Mouse (Mus musculus) T-helper 17 cell (primary cell): Measurements from ENCODE around the gene Josd1.

Experiments used
- in situ Hi-C, 2 experiments: fragments of 300-600 bp; cut with MboI, MseI; formaldehyde crosslinking; loops; 1 replicate in 1 of 2; 2 replicates in 1 of 2; pipeline ENCODE4 v1.15.1; 2025; ENCODE audit warnings: high pct_unique_total_duplicates in 2 of 2

Gene Josd1

DNA sequence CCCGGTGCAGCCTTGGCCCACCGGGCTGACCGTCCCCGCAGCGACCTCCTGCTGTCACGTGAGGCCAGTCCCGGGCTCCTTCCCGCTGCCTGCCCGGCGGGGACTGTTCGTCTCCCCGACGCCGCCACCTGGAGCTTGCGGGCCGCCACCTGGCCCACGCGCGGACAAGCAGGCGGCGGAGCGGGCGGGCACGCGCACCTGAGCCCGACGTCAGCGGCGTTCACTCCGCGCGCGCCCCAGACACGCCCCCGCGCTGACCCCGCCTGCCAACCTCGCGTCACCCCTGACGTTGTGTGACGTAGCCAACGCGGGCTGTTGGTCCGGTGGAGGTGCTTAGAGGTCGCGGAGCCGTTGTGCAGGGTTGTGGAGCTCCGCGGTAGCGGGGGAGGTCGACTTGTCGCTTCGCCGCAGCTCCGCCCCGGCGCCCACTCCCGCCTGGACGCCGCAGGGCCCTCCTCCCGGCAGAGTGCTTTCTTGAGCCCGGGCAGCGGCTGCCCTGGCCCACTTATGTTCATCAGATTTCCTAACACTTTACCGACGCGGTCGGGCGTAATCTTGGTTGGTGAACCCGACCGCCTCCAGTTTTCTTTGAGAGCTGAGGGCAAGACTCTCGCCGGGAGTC, at the start of gene Josd1:
Josd1 (minus strand) TSS at position 274 of the 622 bp plus-strand sequence.
- in situ Hi-C loops: loop anchor here (25.0 kb wide), 2 partner anchors 1725 to 1875 kb away; partner anchors contain the start of genes Eif3d (in 1 of the 2) and Foxred2 (in 1 of the 2)

DNA sequence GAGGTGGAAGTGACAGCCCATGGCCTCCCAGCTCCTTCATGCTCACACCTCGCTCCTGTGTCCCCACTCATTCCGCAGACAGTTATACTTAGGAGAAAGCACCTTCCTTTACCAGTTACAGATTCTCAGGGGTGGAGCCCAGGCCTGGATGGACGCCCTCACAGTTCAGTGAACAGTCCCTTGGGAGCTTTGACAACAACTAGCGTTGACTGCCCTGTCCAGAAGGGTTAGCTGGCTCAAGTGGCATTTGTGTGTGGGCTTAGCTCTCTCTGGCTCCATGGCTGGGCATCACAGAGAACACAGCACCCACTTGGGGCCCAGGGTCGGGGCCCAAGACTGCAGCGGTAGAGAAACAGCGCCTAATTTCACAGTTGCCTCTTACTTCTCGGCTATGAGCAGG, 46.6 kb upstream of the Josd1 start:
- in situ Hi-C loops: no loop called here

DNA sequence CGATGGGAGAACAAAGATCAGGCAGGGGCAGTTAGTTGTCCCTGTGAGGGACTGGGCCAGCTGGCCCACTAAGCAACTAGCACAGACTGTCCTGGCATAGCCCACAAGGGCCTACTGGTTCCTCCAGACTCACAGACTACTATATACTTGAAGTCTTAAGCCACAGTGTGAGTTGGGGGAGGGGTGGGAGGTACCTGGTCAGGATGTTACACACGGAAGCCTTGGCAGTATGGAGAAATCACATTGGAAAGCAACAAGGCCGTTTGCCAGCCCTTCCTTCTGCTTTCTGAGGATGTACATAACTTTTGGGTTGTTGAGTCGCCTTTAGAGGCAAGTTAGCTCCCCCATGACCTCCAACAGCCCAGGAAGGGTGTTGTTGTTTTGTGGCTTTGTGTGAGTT, 45.9 kb upstream of the Josd1 start:
- in situ Hi-C loops: no loop called here

DNA sequence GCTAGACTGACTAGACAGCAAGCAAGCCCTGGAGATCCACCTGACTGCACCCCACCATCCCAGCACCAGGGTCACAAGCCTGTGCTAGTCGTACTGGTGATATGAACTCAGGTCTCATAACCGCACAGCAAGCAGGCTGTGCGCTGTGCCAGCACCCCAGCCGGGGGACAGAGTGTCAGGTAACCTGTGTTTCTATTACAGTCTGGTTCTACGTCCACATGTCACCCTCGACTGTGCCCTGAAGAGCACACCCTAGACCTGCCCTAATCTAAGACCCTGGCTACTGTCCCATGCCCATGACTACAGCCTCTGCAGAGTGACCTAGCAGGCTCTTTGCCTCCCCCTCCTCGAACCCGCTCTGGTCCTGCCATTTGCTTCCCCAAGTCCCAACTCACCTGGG, 45.5 kb upstream of the Josd1 start:
- in situ Hi-C loops: no loop called here

DNA sequence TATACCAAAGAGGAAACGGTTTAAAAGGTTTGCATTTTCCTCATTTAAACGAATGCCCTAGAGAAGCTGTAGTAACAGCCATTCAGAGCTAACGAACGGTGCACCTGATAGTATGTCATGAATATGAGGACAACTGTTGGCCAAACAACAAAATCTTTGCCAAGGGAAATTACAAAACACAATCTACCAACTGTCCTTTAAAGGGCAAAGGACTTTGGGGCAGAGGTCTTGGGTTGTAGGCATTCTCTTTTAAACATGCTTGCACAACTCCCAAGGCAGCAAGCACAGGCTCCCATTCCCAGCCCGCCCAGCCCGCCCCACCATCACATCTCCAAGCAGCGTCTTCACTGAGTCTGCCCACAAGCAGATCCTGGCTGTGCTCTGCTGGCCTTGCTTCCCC, 43.8 kb upstream of the Josd1 start:
- in situ Hi-C loops: no loop called here

DNA sequence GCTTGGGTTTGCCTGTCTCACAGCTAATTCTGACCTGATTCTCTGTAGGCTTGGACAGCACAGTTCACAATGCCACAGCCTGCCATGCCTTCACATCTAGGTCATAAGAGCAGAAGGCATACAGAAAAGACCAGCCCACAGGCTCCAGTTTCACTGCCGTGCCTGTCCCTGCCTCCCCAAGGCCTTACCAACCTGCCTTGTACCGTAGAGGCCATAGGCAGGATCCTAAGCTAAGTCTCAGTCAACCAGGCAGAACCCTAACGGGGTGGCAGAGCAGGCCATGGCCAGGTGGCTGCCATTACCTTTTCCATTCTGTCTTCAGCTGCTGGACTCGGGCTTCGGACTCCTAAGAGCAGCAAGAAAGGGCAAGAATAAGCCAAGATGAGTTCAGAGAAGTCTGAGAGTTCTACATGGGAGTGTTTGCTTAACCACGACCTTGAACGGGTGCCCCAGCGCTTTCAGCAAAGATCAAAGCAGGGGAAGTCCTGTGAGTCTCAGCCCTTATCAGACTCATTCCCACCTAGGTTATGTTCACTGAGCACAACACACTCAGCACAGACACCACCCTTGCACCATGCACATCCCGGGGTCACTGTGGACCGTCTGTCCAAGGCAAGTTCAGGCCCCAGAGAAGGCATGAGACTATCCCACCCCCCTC, 41.1 kb upstream of the Josd1 start:
- in situ Hi-C loops: loop anchor here (5.0 kb wide), 1 partner anchor 52 kb away; no protein-coding TSS in a partner anchor

DNA sequence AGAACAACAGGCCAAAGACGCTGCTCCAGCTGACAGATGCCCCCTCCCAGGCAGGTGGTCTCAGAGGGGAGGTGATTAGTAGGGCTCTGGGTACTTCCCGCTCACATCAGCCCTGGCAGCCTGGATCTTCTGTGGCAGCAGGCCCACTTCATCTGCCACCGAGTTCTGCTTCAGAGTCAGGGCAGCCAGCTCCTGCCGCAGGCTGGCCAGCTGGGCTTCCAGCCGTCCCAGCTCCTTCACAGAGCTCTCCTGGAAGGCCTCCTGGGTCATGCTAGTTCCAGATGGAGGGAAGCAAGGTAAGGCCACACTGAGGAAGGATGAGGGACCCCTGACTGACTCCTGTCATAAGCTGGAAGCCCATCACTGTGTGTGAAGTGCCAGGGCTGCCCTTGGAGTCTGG, 40.6 kb upstream of the Josd1 start:
- in situ Hi-C loops: loop anchor here (5.0 kb wide), 1 partner anchor 51 kb away; no protein-coding TSS in a partner anchor

DNA sequence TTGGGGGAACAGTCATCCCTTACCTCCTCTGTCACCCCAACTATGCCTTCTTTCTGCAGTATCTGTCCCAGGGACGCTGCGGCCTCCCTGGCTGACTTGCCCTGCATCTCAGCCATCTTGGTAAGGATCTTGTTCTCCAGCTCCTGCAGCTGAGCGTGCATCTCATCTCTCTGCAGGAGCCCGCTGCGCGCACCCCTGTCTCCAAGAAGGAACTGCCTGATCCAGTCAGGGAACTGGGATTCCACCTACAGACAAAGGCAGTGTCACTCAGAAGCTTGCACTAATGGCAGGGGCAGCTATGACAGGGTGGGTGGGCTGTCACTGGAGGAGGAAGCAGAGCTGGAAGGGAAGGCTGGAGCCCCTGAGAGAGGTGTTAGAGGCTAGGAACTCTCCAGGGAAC, 40.1 kb upstream of the Josd1 start:
- in situ Hi-C loops: loop anchor here (5.0 kb wide), 1 partner anchor 51 kb away; no protein-coding TSS in a partner anchor

DNA sequence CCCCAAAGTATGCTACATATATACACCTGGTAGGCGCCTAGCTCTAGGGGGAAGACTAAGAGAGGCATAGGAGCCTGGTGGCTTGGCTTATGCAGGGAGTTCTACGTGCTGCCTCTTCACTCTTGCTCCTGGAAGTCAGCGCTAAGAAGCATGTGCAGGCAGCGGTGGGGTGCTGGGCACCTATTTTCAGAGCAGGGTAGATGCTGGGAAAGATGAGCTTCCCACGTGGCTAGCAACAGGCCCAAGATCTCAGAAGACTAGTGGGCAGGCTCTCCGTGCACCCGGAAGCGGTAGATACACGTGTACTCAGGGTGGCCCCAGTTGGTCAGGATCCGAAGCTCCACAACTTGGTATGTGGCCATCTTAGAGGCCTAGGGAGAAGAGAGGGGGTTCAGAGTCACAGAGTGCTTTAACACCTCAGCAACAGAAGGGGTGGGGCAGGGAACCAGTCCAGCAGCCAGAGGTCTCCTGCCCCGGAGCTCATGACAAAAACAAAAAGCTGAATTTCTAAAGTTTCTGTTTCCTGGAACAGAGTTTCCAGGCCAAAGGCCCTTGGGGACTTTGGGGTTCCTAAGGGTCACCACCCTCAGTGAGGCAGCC, 37.6 kb upstream of the Josd1 start:
- in situ Hi-C loops: loop anchor here (5.0 kb wide), 1 partner anchor 48 kb away; no protein-coding TSS in a partner anchor

DNA sequence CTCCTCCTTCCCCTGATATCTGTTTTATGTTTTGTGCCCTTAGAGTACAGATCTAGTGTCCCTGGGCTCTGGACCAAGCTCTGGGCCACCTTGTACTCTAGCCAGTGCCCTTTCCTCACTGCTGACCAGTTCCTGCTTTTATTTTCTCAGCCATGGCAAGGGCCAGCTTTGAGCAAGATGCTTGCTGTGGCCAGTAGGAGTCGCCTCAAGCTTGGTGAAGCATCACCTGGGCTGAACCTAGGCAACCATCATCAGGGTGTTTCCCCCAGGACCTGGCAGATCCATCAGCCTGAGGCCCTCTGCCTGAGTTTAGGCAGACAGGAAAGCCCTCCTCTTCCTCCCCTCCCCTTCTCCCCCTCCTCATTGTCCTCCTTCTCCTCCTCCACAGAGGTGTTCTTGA, 35.7 kb upstream of the Josd1 start:
- in situ Hi-C loops: no loop called here

DNA sequence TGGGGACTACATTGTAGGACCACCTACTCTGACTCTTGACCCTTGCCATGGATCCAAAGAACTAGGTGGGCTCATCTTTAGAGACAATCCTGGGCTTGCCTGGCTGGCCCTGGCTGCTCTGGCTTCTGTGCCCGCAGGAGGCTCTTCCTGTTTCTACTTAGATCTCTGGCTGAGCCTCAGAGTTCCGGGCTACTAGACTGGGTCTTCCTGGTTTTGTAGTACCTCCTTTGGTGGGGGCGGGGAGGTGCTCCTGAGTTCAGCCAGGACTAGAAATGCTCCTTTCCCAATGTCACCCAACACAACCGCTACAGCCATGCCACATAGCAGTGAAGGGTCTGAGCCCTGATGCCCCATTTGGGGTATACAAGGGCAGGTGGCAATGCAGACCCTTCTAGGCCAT, 33.1 kb upstream of the Josd1 start:
- in situ Hi-C loops: no loop called here

DNA sequence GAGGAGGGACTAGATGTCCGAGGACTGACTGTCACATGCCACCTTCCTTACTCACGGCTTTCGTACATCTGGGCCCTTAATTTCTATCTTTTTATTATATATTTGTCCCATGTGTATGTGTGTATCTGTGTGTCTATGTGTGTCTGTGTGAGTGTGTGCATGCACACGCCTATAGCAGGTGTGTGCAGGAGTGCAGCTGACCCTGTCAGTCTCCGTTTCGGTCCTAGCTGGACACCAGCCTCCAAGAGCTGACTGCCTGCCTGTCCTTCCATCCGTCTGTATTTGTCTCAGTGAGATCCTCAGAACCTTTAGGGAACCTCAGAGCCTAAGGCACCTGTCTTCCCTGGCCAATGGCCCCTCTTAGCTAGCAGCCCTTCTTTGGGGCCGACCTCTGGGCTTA, 32.5 kb upstream of the Josd1 start:
- in situ Hi-C loops: no loop called here

DNA sequence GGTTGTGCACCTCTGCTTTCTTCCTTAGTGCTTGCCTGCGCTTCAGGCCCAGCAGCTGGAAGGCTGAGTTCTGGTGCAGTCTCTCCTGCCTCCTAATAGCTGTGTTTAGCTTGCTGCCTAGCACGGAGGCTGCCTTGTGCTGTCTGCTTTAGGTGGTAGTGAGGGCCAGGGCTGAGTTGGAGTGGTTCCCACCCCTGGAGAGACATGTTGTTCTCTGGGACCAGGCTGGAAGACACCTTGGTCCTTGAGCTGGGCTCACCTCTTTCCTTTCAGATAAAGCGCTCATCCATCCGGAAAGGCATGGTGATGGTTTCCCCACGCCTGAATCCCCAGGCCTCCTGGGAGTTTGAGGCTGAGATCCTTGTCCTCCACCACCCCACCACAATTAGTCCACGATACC, 29.0 kb upstream of the Josd1 start:
- in situ Hi-C loops: no loop called here

DNA sequence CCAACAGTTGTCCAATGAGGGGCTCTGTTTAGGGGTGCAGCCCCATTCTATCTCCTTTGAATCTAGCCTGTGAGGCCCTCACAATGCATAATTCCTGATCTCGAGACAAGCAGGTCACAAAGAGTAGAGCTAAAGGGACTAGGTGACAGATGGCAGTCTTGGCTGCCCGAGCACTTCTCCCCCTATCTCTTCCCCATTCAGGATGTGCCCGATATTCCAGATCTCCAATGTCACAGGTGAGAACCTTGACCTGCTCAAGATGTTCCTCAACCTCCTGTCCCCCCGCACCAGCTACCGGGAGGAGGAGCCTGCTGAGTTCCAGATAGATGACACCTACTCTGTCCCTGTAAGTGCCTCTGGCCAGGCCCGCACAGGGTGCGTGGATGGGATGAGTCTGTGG, 27.9 kb upstream of the Josd1 start:
- in situ Hi-C loops: no loop called here

DNA sequence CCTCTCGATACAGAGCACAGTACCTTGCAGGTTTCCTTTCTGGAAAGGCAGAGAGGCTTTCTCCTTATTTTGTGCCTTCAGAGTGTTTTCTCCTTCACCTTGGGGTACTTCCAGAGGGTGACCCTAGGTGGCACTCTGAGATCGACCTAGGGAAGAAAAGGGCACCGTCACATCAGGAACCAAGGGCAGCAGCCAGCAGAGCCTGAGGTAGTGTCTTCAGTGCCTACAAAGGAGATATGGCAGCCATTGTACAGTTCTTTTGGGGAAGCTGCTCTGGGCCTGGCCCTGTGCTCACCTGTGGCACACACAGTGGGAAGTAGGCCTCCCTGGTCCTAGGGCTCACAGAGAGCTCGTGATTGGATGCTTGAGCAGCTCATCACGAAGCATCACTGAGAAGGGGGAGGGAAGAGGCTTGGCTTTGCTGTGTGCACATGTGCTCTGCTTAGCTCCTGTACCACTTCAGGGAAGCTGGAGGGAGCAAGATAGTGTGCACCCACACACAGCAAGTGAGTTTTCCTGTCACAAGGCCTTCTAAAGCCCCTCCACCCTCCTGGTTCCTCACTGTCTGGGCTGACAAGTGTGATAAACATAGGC, 20.6 kb upstream of the Josd1 start:
- in situ Hi-C loops: no loop called here

DNA sequence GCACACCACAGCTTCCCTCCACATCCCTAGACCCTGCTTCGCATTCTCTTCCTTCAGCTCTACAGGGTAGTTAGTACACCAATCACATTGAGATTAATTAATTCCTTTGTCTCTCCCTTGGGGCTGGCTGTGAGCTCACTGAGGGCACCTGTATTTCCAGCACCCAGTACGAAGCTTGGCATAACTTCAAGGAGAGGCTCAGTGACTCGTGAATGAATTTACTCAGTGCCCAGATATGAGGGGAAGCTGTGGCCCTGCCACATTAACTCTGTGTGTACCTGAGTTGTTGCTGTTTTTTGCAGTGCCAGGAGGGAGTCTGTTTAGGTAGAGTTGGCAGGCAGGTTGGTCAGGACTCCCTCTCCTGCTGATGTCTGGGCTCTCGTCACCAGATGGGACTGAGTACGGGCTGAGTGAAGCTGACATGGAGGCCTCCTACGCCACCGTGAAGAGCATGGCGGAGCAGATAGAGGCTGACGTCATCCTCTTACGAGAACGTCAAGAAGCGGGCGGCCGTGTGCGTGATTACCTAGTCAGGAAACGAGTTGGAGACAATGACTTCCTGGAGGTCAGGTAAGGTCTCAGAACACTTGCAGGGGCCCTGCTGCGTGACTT, 19.0 kb upstream of the Josd1 start:
- in situ Hi-C loops: no loop called here

DNA sequence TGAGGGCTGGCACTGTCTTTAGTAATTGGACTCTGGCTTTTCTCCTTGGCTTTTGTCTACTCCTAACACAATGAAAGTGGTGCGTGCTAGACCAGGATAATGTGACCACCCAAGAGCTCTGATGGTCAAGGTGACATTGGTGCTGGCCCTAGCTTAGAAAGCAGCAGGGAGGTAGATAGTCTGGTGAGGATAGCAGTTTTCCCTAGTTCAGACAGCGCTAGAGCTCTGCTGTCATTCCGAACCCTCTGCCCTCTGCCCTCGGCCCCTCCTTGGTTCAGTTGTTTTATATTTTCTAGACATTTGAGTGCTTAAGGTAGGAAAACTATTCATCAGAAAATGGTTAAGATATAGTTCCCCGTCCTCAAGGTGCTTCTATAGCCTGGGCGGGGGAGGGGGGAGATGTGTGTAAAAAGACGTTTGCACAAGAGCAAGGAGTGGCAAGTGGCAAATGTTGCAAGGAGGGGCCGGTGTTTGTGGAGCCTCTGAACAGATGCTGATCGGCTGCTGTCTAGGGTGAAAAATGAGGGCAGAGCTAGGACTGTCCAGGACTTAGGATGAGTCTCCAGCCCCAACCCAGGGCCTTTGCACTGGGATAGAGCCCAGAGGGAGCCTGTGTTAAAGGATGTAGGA, 10.0 kb upstream of the Josd1 start:
- in situ Hi-C loops: loop anchor here (5.0 to 25.0 kb wide), 3 partner anchors 380 to 1885 kb away; partner anchors contain the start of genes Eif3d (in 1 of the 2) and Foxred2 (in 1 of the 2)

DNA sequence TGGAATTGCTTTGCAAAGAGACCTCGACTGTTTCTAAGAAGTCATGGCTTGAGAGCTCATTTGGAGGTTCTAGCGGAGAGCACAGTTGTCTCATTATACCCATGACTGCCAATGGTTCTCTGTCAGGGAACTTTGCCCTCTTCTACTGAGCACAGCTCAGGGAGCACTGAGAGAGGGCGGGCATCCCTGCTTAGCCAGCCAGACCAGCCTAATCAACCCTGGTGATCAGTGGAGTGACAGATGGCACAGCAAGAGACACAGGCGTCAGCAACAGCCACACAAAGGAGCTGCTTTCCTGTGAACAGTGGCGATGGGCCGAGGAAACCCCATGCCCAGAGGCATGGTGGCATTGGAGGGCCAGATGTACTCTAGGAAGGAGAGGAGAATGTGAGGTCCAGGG, 9.3 kb upstream of the Josd1 start:
- in situ Hi-C loops: loop anchor here (5.0 to 25.0 kb wide), 3 partner anchors 380 to 1885 kb away; partner anchors contain the start of genes Eif3d (in 1 of the 2) and Foxred2 (in 1 of the 2)

DNA sequence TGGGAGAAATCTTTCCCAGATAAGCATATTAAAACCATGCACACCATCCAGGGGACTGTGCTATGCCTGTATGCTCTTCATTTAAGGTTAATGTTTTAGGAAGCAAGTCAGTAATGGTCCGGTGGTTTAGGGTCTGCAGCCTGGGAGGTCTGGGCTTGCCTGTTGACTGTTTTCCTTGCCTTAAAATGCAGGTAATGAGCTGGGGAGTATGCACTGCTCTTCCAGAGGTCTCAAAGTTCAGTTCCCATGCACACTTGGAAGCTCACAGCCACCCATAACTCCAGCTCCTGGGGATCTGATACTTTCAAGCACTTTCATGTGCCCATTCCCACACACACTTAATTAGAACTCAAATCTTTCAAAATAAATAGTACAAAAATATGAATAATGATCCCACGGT, 8.8 kb upstream of the Josd1 start:
- in situ Hi-C loops: loop anchor here (5.0 to 25.0 kb wide), 3 partner anchors 381 to 1884 kb away; partner anchors contain the start of genes Eif3d (in 1 of the 2) and Foxred2 (in 1 of the 2)

DNA sequence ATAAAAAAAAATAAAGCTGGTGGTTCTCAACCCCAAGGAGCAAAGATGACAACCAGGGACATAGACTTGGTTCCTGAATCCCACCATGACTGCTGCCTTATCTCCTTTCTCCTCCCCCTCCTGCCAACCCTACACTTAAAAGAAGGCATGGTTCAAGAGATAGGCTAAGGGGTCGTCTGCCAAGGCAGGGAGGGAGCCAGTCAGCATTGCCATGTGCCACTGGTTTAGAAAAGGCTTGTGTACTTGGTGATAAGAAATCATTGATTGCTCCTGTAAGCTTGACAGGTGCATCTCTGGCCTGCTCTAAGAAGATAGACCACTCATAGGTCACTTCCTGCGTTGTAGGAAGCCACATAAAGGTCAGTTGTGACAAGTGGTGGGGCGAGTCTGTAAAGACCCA, 7.8 kb upstream of the Josd1 start:
- in situ Hi-C loops: loop anchor here (5.0 to 25.0 kb wide), 3 partner anchors 382 to 1883 kb away; partner anchors contain the start of genes Eif3d (in 1 of the 2) and Foxred2 (in 1 of the 2)

DNA sequence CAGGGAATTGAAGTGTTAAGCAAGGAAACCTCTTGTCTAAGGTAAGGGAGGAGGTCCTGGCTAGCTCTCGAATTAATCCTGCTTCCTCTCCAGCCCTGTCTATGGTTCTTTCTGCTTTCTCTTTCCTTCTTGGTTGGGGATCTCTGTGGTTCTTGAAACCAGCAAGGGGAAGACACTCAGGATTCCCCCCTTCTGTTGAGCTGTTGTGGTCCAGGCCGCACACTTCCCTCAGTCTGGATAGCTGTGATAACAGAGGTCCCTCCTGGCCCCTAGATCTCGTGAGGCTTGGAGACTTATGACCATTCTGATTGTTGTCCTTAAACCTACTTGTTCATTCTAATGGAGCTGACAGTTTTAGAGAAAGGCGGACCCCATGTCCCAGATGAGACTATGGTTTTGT, 6.8 kb upstream of the Josd1 start:
- in situ Hi-C loops: loop anchor here (25.0 kb wide), 2 partner anchors 1732 to 1882 kb away; partner anchors contain the start of genes Eif3d (in 1 of the 2) and Foxred2 (in 1 of the 2)
